7 mouse cellular contexts compared by ENCODE assay signal in the genomic region with DNA sequence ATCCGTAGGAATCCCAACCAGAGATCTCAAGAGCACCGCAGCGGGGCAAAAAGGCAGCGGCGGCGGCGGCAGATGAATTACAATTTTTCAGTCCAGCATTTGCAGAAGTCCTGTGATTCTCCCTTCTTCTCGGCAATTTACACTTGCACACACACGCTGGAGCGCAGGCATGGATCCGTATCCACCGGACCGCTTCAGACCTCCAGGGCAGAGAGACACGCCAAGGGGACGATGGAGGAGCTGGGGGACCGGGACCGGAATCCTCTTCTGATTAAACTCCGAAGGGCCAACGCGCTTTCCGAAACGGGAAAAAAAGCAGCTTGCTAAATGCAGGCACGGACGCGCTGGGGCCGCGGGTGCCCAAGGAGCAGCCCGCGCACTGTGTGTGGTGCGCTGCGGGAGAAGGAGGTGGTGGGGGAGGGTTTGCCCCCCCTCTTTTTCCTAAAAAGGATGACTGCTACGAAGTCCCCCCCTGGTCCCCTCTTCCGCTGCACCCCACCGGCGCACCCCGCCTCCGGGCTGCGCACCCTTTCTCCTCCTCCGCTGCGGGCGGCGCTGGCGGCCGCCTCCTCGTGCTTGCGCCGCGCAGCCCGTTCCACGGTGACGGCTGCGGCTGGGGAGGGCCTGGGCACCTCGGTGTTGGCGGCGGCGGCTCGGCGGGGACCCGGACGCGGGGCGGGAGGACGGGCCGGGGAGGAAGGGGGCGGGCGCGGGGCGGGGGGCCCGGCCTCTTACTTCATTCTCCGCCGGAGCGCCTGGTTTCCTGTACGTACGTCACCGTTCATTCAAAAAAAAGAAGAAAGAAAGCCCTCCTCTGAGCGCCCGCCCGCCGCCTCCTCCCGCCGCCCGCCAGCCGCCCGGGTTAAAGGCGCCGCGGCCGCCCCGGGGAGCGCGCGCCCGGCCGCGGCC. TPM values are rescaled to one million over a fixed set of nuclear protein-coding genes. Genes with fewer than 3 reads are reported as not detected.
DNase-seq lines count a peak whose midpoint lies in the region; ATAC-seq and TF ChIP-seq lines count a peak whose summit lies in the region.

A gene (minus strand): TSS at position 654 of the 909 bp plus-strand sequence.

- H3K79me2 ChIP-seq in heart, adult 2 months (replicated peaks; ENCODE audit: control insufficient read depth, insufficient read depth, low read length), result no peaks in the 10 kb centered on the region

- peak within 1 kb of the TSS; percentile 96 for H3K9ac ChIP-seq in heart, adult 2 months (ENCODE audit: low read depth, low read length)
- H3K9ac ChIP-seq in limb, embryonic 15.5 days, result peak within 1 kb of the TSS; percentile 78
- H3K9ac ChIP-seq in midbrain, postnatal 0 days (replicated peaks; ENCODE audit: low read length, poor library complexity, severe bottlenecking), result peak within 1 kb of the TSS; percentile 92

- TF ChIP-seq POLR2A in heart, adult 2 months (IDR thresholded peaks at IDR 0.05; ENCODE audit: insufficient read depth, low read depth, low read length), result 0 out of 2 replicates have a peak, but pooled peaks have one; percentile 35

- peak; percentile 89 for DNase-seq in adrenal gland, adult 2 months
- DNase-seq in embryo, embryonic 9.5 days (ENCODE audit: extremely low spot score), result peak; percentile 80
- DNase-seq in heart, adult 2 months, result peak; percentile 87 to 90
- DNase-seq in kidney, adult 8-10 months, result peak; percentile 71 to 78
- peak; percentile 86 for DNase-seq in midbrain, postnatal 0 days (ENCODE audit: low spot score)
- DNase-seq in spleen, postnatal 10 days (ENCODE audit: low spot score in 2 of 2), result peak; percentile 50 to 70

- H3K27ac ChIP-seq in heart, adult 2 months, result peak within 1 kb of the TSS; percentile 82
- H3K27ac ChIP-seq in limb, embryonic 15.5 days, result peak within 1 kb of the TSS; percentile 95
- H3K27ac ChIP-seq in midbrain, postnatal 0 days (ENCODE audit: low read depth, low read length), result peak within 1 kb of the TSS; percentile 90

- H3K27me3 ChIP-seq in heart, adult 2 months (ENCODE audit: control insufficient read depth, insufficient read depth, low read length), result no peaks in the 10 kb centered on the region
- H3K27me3 ChIP-seq in limb, embryonic 15.5 days, result no peaks in the 10 kb centered on the region
- H3K27me3 ChIP-seq in midbrain, postnatal 0 days (ENCODE audit: insufficient read depth, low read length), result no peaks in the 10 kb centered on the region

- H3K4me3 ChIP-seq in heart, adult 2 months, result peak within 1 kb of the TSS; percentile 91
- peak within 1 kb of the TSS; percentile 77 for H3K4me3 ChIP-seq in limb, embryonic 15.5 days
- H3K4me3 ChIP-seq in midbrain, postnatal 0 days (ENCODE audit: low read depth, low read length), result peak within 1 kb of the TSS; percentile 82

- peaks cover 2% of the 10 kb centered on the region; the same call in 1 of the 2 replicates for H3K36me3 ChIP-seq in heart, adult 2 months (ENCODE audit: control insufficient read depth, insufficient read depth, low read length)
- H3K36me3 ChIP-seq in limb, embryonic 15.5 days, result no peaks in the 10 kb centered on the region
- no peaks in the 10 kb centered on the region for H3K36me3 ChIP-seq in midbrain, postnatal 0 days (ENCODE audit: insufficient read depth, low read length)

- intact Hi-C loops in heart, adult 2 months (cut with DNase I), result loop anchor here (1.0 kb wide), 1 partner anchor 45 kb away; a partner anchor contains a TSS

- WGBS in heart, adult 2 months, result under 1% methylated on average over 89 of the region's 95 CpGs
- under 1% methylated on average over 75 of the region's 95 CpGs for WGBS in limb, embryonic 15.5 days
- WGBS in midbrain, postnatal 0 days, result under 1% methylated on average over 49 of the region's 95 CpGs

- TF ChIP-seq CTCF in heart, adult 2 months (IDR thresholded peaks at IDR 0.05), result peak; percentile 16
- TF ChIP-seq CTCF in midbrain, postnatal 0 days (IDR thresholded peaks at IDR 0.05), result no peak

- H3K4me2 ChIP-seq in limb, embryonic 15.5 days, result peak within 1 kb of the TSS; percentile 86
- peak within 1 kb of the TSS; percentile 91 for H3K4me2 ChIP-seq in midbrain, postnatal 0 days (ENCODE audit: low read depth, low read length, poor library complexity, severe bottlenecking)

- no peak for TF ChIP-seq EP300 in heart, adult 2 months (IDR thresholded peaks at IDR 0.05; ENCODE audit: insufficient read depth, low read depth, low read length)

- ATAC-seq in limb, embryonic 15.5 days (ENCODE audit: insufficient number of reproducible peaks, low FRiP score, low TSS enrichment, low read depth), result peak; percentile 83
- ATAC-seq in midbrain, postnatal 0 days (ENCODE audit: low FRiP score), result peak; percentile 86

- H3K4me1 ChIP-seq in heart, adult 2 months (ENCODE audit: control insufficient read depth, insufficient read depth, low read length), result peaks cover 3% of the 10 kb centered on the region
- H3K4me1 ChIP-seq in limb, embryonic 15.5 days, result peaks cover 14% of the 10 kb centered on the region
- peaks cover 4% of the 10 kb centered on the region; the same call in 1 of the 2 replicates for H3K4me1 ChIP-seq in midbrain, postnatal 0 days (ENCODE audit: insufficient read depth, low read length)

- H3K9me3 ChIP-seq in limb, embryonic 15.5 days, result no peaks in the 10 kb centered on the region
- no peaks in the 10 kb centered on the region for H3K9me3 ChIP-seq in midbrain, postnatal 0 days (ENCODE audit: low read length)

RNA-seq across cellular contexts. Expression of the gene that starts here (rescaled TPM):
- 1 to 10 TPM; 3.7 to 6.4 TPM for total RNA-seq in adrenal gland, adult 2 months (2021)
- 1.2 and 1.7 TPM in 2 replicates for polyA plus RNA-seq in adrenal gland, adult 2 months (2012; rRNA removed)
- total RNA-seq in heart, adult 2 months (2021), result 1 to 10 TPM; 3.5 to 5.0 TPM
- 1.3 and 1.9 TPM in 2 replicates for polyA plus RNA-seq in heart, adult 2 months (2012; rRNA removed)
- 19.2 and 20.3 TPM in 2 replicates for polyA plus RNA-seq in limb, embryonic 15.5 days (2015; fragmentation: Nextera tagmentation; extraction: Ambion mirVana)
- 13.5 and 18.8 TPM in 2 replicates for total RNA-seq in midbrain, postnatal 0 days (2014; rRNA removed)
- polyA plus RNA-seq in midbrain, postnatal 0 days (2015; fragmentation: Nextera tagmentation; extraction: Ambion mirVana), result 6.8 and 9.0 TPM in 2 replicates

Comparison
In these comparisons a context has a peak if more than half of its experiments do, and no peak if none do; other contexts are left out.
1. Peak in every context shown above with its lines: DNase-seq, ATAC-seq, H3K4me3 ChIP-seq and H3K27ac ChIP-seq.